Mouse (Mus musculus) ES-E14 (cell line): ENCODE data around the gene Pou2f3. TPM values are rescaled to one million over a fixed set of nuclear protein-coding genes. Genes with fewer than 3 reads are reported as not detected.

ENCODE experiments used
- DNase-seq: peaks from one replicate; pipeline ENCODE4 v3.0.0-alpha.2; 2013; ENCODE audit warnings: low read depth, low spot score
- H3K27ac ChIP-seq: 2 replicates; pipeline ENCODE4 v1.5.1; 2012; ENCODE audit warnings: low read depth, mild to moderate bottlenecking, low read length, moderate library complexity, mixed read lengths; ENCODE audit not compliant: poor library complexity, insufficient read depth, severe bottlenecking
- H3K36me3 ChIP-seq: 2 replicates; pipeline ENCODE4 v1.6.1; 2012; ENCODE audit warnings: mild to moderate bottlenecking, low read length, moderate library complexity, mixed read lengths; ENCODE audit not compliant: control insufficient read depth, poor library complexity, insufficient read depth, severe bottlenecking
- H3K4me1 ChIP-seq, 2 experiments: fragments of 150-350 bp in 1 of 2; sonication (generic) in 1 of 2; 2 replicates each; pipeline ENCODE4 v1.6.1; 2012; ENCODE audit warnings: low read length in 2 of 2, mild to moderate bottlenecking in 1 of 2, mixed read lengths in 1 of 2; ENCODE audit not compliant: control insufficient read depth in 2 of 2, insufficient read depth in 2 of 2, poor library complexity in 1 of 2
- H3K4me3 ChIP-seq, 2 experiments: fragments of 150-350 bp in 1 of 2; sonication (generic) in 1 of 2; 2 replicates each; pipeline ENCODE4 v1.5.1; 2012; ENCODE audit warnings: low read length in 2 of 2, low read depth in 1 of 2, mild to moderate bottlenecking in 1 of 2, mixed read lengths in 1 of 2; ENCODE audit not compliant: insufficient read depth in 1 of 2, poor library complexity in 1 of 2, severe bottlenecking in 1 of 2
- H3K9ac ChIP-seq: 2 replicates; pipeline ENCODE4 v1.6.1; 2012; ENCODE audit warnings: low read depth, mild to moderate bottlenecking, low read length, mixed read lengths; ENCODE audit not compliant: poor library complexity, insufficient read depth, severe bottlenecking
- H3K9me3 ChIP-seq: fragments of 150-350 bp; sonication (generic); 2 replicates; pipeline ENCODE4 v1.6.1; 2012; ENCODE audit warnings: low read depth, mild to moderate bottlenecking, low read length; ENCODE audit not compliant: control insufficient read depth, insufficient read depth
- CHD2 ChIP-seq: IDR thresholded peaks from 2 replicates; pipeline ENCODE4 v1.6.1; 2014; ENCODE audit warnings: mild to moderate bottlenecking, low read depth, low read length, inconsistent platforms
- HCFC1 ChIP-seq: IDR thresholded peaks from 2 replicates; pipeline ENCODE4 v1.6.1; 2012; ENCODE audit warnings: low read length, inconsistent platforms, borderline replicate concordance; ENCODE audit not compliant: insufficient read depth
- MAFK ChIP-seq: IDR thresholded peaks from 2 replicates; pipeline ENCODE4 v1.6.1; 2014; ENCODE audit warnings: mild to moderate bottlenecking, low read depth, low read length, inconsistent platforms; ENCODE audit not compliant: insufficient read depth
- ZC3H11A ChIP-seq: IDR thresholded peaks from 2 replicates; pipeline ENCODE4 v1.6.1; 2012; ENCODE audit warnings: low read depth, mild to moderate bottlenecking, inconsistent platforms, low read length, borderline replicate concordance
- ZNF384 ChIP-seq: IDR thresholded peaks from 2 replicates; pipeline ENCODE4 v1.6.1; 2012; ENCODE audit warnings: low read depth, low read length, inconsistent platforms
- in situ Hi-C, 2 experiments: fragments of 600-800 bp; cut with MboI; formaldehyde crosslinking; loops; one replicate each; pipeline ENCODE4 v1.15.1; 2025; ENCODE audit warnings: low sequenced_read_pairs in 2 of 2, inconsistent platforms in 1 of 2; ENCODE audit not compliant: unreplicated experiment in 2 of 2
- total RNA-seq: library from RNA; depleted of rRNA; stranded (reverse); fragments of 300-350 nt; gene quantifications from 2 replicates; pipeline ENCODE4 v1.2.3, GENCODE M21; 2012

Gene Pou2f3
- total RNA-seq, 1 experiment: 1.5 TPM

DNA sequence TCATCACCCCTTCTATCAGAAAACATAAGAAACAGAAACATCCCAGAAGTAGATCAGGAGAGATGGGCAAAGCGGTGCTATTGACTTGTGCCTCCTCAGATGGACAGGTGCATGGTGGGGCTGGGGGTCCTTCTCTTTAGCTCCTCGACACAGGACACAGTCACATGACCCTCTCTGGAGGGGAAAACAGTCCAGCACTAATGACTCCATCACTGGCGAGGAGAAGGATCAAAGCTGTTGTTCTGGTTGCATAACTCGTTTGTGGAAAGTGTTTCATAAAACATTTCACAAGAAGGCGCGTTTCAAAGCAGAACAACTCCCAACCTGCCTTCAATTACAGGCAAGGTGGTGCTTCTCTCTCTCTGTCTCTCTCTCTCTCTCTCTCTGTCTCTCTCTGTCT is 58.4 kb downstream of the Pou2f3 start:
- no peak overlapping the region for H3K4me3 ChIP-seq
- TF ChIP-seq HCFC1 (no peak), ZNF384 (no peak), ZC3H11A (no peak), MAFK (no peak), CHD2 (no peak)
- no peak for DNase-seq
- H3K36me3 ChIP-seq: no peaks in the 10 kb centered on the region
- in situ Hi-C loops: no loop called here
- H3K27ac ChIP-seq: no peak overlapping the region
- no peak overlapping the region for H3K9ac ChIP-seq
- H3K4me1 ChIP-seq: peaks cover 0 to 2% of the 10 kb centered on the region in 2 experiments; a peak in 1 of 4 replicates
- no peaks in the 10 kb centered on the region for H3K9me3 ChIP-seq

GRCm38 (mm10) chr9:43150957-43151356 is 59.2 kb downstream of the Pou2f3 start:
- no peaks in the 10 kb centered on the region for H3K9me3 ChIP-seq
- H3K4me3 ChIP-seq: no peak overlapping the region
- no peak overlapping the region for H3K27ac ChIP-seq
- TF ChIP-seq MAFK: no peak
- TF ChIP-seq ZNF384: no peak
- TF ChIP-seq CHD2: no peak
- TF ChIP-seq HCFC1: no peak
- no peak for TF ChIP-seq ZC3H11A
- no peak for DNase-seq
- in situ Hi-C loops: no loop called here
- no peaks in the 10 kb centered on the region for H3K36me3 ChIP-seq
- H3K4me1 ChIP-seq: peaks cover 0 to 2% of the 10 kb centered on the region in 2 experiments; a peak in 1 of 4 replicates
- H3K9ac ChIP-seq: no peak overlapping the region

- Histone ChIP-seq H3K4me3 (no peak overlapping the region), H3K36me3 (no peaks in the 10 kb centered on the region), H3K9ac (no peak overlapping the region), H3K9me3 (no peaks in the 10 kb centered on the region), H3K27ac (no peak overlapping the region), H3K4me1 (peaks cover 0 to 2% of the 10 kb centered on the region in 2 experiments; a peak in 1 of 4 replicates)
- in situ Hi-C loops: no loop called here
- TF ChIP-seq MAFK: no peak
- TF ChIP-seq ZNF384: no peak
- no peak for TF ChIP-seq HCFC1
- no peak for TF ChIP-seq CHD2
- TF ChIP-seq ZC3H11A: no peak
- no peak for DNase-seq
These were observed 60.1 kb downstream of the Pou2f3 start for GRCm38 (mm10) chr9:43150075-43150474.

DNA sequence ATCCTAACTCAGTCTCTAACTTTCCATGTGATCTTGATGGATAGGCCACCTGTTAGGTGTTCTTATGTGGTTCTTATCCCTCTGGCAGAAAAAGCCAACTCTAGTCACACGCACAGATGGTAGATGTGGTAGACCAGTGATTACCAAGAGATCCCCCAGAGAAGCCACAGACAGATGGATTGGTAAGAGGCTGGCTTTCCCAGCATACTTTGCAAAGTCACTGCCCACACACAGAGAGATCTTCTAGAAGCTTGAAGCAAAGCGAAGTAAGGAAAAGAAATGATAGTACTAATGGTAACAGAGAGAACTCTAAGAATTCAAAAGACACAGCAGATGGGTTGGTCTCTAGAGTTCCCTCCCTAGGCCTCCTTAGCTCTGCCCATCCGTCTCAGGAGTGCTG is 60.7 kb downstream of the Pou2f3 start:
- in situ Hi-C loops: loop anchor here in 1 of 2 experiments (10.0 kb wide), 1 partner anchor 55 kb away; no protein-coding TSS in a partner anchor
- no peaks in the 10 kb centered on the region for H3K36me3 ChIP-seq
- H3K9ac ChIP-seq: no peak overlapping the region
- H3K4me3 ChIP-seq: no peak overlapping the region
- peaks cover 0 to 2% of the 10 kb centered on the region in 2 experiments; a peak in 1 of 4 replicates for H3K4me1 ChIP-seq
- TF ChIP-seq ZNF384 (no peak), HCFC1 (no peak), CHD2 (no peak), ZC3H11A (no peak), MAFK (no peak)
- no peak overlapping the region for H3K27ac ChIP-seq
- DNase-seq: no peak
- H3K9me3 ChIP-seq: no peaks in the 10 kb centered on the region
